Mouse (Mus musculus) cortical plate, adult 2 months (tissue): ENCODE results near the gene Gm5475.

Source experiments
- CTCF ChIP-seq: fragments of 200-500 bp; IDR thresholded peaks from 2 replicates; pipeline ENCODE4 v1.5.1; 2011; ENCODE audit warnings: mild to moderate bottlenecking, control low read depth, low read length; ENCODE audit not compliant: insufficient read depth; ENCODE audit errors: extremely low read depth
- POLR2A ChIP-seq: fragments of 200-500 bp; IDR thresholded peaks from 2 replicates; pipeline ENCODE4 v1.6.1; 2011; ENCODE audit warnings: mild to moderate bottlenecking, low read length, control low read depth; ENCODE audit not compliant: insufficient read depth; ENCODE audit errors: extremely low read depth

DNA sequence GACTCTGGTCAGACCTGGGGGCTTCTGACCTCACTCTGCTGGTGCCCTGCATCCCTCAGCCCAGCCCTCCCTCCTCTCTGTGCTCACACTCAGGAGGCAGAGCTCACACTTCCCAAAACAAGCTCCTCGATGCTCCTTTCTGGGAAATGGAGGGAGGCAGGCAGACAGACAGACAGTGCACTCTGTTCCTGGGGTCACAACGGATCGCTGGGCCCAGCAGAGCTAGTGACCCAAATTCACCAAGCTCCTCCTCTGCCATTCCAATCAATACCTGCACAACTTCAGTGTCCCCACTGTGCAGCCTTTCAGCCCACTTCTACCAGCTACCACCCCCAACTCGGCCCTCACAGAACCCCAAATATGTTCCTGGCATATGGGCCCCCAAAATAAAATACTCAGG, 20.1 kb upstream of the Gm5475 start:
- TF ChIP-seq CTCF, result no peak
- TF ChIP-seq POLR2A, result no peak
